Mouse (Mus musculus): ENCODE data around the gene Tacr1.
A peak's percentile ranks its signal among the peaks of the same experiment; 100 is the strongest.
"Not testable (repeated sequence)": the region's sequence is repeated elsewhere in the genome, so short reads cannot be mapped to it uniquely, and the experiment has no call there.

Tacr1 gene

DNA sequence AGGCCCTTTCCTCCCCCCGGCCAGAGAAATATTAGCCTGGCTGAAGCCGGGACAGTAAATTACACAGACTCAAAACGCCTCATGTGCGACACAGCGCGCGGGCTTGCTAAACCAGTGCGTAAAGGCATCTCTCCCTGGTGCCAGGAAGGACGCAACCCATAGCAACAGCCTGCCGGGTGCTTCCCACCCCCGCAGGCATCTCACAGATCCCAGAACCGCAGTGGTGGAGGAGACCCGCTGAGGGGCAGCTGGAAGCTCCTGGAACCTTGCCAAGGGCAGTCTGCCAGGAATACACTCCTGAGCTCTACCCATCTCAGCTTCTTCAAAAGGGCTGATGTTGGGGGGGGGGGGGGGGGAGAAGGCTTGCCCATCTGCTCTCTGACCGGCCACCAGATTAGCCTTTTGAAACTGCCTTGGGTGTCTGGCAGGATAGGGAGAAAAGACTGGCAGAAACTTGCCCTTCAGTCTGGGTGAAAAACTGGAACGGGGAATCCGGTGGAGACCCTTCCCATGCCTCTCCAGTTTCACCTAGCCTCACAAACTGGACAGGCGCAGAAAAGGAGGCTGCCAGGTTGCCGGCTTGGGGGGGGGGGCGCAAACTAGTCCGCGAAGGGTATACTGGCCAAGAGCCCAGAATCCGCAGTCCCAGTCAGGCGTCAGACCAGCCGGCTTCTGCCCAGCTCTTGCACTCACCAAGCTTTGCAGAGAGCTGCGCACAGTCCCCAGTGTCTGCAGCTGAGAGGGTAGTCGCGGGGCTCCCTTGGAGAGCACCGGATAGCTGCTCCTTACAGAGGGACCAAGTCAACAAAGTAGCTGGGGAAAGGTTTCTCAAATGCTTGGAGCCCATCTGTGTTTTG is at the start of gene Tacr1:
Tacr1 (plus strand) TSS at position 740 of the 857 bp plus-strand sequence.
- peak; percentile 72 for DNase-seq (ENCODE audit: low read depth, low spot score)

GRCm38 (mm10) chr6:82376144-82376543 is 26.0 kb upstream of the Tacr1 start:
- DNase-seq (ENCODE audit: low read depth, low spot score), result no peak

DNA sequence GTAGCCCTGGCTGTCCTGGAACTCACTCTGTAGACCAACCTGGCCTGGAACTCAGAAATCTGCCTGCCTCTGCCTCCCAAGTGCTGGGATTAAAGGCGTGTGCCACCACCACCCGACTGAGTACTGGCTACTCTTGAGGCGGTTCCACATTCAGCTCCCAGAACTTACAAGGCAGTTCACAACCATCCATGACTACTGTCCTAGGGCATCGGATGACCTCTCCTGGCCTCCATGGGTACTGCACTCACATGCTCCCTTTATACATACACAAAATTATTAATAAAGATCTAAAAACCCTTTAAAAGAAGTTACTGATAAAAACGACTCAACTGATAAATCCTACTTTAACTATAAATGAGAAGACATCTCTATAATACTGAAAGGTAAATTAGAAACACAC is 18.6 kb upstream of the Tacr1 start:
- no peak for DNase-seq (ENCODE audit: low read depth, low spot score)

DNA sequence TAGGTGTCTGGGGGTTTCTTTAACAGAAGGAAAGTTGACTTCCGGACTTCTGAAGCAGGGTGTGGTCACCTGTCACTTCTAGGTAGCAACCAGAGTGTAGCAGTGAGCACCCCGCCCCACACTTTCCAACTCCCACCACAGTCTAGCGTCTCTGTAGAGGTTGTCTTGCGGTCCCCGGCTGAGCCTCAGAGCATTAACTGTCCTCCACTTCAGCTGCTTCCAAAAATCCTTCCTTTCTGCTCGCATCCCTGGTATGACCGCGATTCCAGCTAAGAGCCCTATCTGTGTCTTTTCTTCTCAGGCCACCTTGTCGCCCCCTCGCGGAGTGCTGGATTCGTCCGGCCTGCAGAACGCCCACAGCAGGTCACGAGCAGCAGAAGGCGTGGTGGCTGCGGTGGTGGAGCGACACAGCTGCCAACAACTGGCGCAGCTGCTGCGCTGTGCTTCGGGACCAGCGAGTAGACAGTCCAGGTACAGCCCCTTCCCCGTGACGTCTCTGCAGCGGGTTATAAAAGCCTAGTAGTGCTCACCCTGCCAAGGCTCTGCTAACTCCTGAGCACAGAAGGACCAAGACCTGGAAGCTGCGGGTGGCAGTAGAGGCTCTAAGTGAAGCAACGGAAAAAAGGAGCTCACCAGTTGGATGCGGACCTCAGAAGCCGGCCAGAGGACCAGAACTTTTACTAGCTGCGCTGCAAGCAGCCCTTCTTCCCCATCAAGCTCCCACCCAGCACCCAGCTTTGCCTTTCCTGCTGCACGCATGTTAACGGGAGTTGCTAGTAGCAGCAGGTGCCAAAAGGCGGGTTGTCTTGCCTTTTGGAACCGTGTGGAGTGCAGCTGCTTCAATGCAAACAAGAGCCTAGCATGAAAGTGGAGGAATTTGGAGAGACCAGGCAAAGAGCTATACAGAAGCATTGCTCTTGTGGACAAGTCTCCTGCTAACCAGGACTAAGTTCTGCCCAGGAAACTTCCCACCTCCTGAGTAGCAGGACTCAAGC is 664 bp downstream of the Tacr1 start:
- peak; percentile 68 for DNase-seq (ENCODE audit: low read depth, low spot score)

DNA sequence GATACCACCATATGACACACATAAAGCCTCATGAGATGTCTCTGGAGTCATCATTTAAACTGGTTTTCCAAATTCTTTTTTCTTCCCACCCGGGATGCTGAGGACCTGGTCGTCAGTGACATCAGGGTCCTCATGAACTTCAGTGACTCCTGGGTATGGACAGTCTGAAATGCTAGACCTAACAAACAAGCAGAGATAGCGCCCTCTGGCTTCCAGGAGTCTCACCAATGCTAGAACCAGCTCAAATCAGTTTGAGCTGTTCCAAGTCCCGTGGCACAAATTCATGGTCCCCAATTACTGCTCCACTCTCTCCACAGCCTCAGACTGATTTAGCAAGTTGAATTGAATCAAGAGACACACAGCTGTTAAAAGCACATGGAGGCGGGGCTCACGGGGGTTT is 16.2 kb downstream of the Tacr1 start:
- DNase-seq (ENCODE audit: low read depth, low spot score), result peak; percentile 25

DNA sequence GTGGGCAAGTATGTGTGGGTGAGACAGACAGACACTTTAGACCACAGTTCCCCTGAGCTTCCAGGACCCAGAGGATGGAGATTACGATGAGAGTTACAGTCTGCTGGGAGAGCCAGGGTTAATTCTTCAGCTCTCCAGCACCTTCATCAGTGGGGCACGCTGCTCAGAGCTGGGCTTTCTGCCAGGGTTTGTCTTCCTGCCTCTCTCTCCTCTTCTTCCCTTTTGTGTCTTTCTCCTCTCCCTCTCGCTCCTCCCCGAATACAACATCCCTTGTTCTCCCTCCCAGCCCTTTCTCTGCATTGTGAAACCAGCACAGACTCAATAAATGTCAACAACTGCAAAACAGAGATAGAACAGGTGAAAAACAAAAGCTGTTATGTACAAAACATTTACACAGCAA is 18.1 kb downstream of the Tacr1 start:
- DNase-seq (ENCODE audit: low read depth, low spot score), result peak; percentile 40

- DNase-seq (ENCODE audit: low read depth, low spot score), result no peak
Measured at GRCm38 (mm10) chr6:82428890-82429289, 26.8 kb downstream of the Tacr1 start.

- peak; percentile 9 for DNase-seq (ENCODE audit: low read depth, low spot score)
Measured at GRCm38 (mm10) chr6:82429766-82430165, 27.6 kb downstream of the Tacr1 start.

- peak; percentile 79 for DNase-seq (ENCODE audit: low read depth, low spot score)
Measured at GRCm38 (mm10) chr6:82437174-82437573, 35.0 kb downstream of the Tacr1 start.

GRCm38 (mm10) chr6:82452206-82453095 is 50.3 kb downstream of the Tacr1 start:
- DNase-seq (ENCODE audit: low read depth, low spot score), result not testable (repeated sequence)

DNA sequence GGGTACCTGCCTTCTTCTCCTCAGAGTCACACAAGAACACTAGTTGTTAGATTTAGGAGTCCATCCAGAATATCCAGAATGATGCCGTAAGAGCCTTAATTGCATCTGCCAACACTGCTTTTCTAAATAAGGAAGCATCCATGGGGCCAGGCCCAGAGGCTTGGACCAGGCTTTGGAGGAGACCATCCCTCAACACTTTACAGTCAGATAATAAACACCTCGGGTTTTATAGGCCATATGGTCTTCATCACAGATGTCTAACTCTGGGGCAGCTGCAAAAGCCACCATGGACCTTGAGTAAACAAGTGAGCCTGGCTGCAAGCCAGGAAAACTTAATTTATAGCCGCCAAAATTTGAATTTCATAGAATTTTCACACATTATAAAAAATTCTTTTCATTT is 53.1 kb downstream of the Tacr1 start:
- DNase-seq (ENCODE audit: low read depth, low spot score), result no peak

DNA sequence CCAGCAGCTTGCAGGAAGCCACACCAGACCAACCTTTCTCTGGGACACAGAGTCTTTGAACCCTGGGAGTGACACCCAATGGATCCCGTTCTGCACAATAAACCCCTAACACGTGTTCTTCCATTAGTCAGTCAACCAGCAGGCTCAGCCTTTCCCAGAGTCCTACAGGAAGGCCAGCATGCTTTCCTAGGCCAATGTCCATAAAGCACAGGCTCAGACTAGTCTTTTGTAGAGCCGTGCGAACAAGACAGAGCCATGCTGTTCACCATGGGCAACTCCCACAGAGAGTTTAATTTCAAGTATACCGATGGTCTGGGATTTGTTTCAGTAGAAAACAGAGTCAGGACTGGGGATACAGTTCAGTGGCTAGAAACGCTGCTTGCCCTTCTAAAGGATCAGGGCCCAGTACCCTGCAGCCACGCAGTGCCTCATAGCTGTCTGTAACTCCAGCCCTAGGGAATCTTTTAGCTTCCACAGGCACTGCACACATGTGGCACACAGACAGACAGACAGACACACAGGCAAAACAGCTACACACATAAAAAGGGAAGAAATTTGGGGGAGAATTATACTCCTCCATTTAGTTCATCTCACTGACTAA is 55.1 kb downstream of the Tacr1 start:
- DNase-seq (ENCODE audit: low read depth, low spot score), result no peak

GRCm38 (mm10) chr6:82458762-82459389 is 56.7 kb downstream of the Tacr1 start:
- DNase-seq (ENCODE audit: low read depth, low spot score), result peak; percentile 20

DNA sequence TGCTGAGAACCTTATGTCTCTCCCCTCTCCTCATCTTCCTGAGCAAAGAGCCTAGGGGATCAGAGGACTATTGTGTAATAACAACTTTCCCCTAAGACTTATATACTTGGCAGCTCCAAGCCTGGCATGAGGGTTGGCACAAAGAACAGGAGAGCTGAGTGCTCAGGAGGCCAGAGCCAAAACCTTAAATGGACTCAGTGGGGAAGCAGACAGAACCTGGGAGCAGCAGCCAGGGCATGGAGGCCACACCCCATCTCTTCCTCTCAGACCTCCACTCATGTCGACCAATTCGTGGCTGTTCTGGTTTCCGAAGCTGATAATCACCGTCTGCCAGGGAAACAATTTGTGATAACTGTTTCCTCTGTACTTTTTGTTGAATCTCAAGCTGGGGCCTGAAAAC is 61.0 kb downstream of the Tacr1 start:
- DNase-seq (ENCODE audit: low read depth, low spot score), result no peak

GRCm38 (mm10) chr6:82474477-82474876 is 72.3 kb downstream of the Tacr1 start:
- DNase-seq (ENCODE audit: low read depth, low spot score), result no peak

- peak; percentile 54 for DNase-seq (ENCODE audit: low read depth, low spot score)
Measured at GRCm38 (mm10) chr6:82483842-82484241, 81.7 kb downstream of the Tacr1 start.

DNA sequence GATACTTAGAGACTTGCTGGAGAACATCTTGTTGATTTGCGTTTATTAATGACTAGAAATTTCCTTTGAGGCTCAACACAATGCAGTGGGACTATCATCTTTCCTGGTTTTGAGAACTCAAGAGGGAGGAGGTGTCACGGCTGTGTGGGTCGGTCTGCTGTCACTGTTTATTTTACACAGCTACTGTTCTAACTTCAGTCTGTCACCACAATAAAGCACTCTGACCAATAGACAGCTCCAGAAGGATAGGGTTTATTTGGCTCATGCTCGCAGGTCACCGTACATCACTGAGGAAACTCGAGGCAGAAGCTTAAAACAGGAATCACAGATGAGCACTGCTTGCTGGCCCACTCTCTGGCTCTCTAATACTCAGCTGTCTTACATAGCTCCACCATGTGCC is 92.3 kb downstream of the Tacr1 start:
- peak; percentile 40 for DNase-seq (ENCODE audit: low read depth, low spot score)

GRCm38 (mm10) chr6:82510843-82511416 is 108.8 kb downstream of the Tacr1 start:
- DNase-seq (ENCODE audit: low read depth, low spot score), result peak; percentile 6

GRCm38 (mm10) chr6:82519626-82520025 is 117.5 kb downstream of the Tacr1 start:
- peak; percentile 34 for DNase-seq (ENCODE audit: low read depth, low spot score)

DNA sequence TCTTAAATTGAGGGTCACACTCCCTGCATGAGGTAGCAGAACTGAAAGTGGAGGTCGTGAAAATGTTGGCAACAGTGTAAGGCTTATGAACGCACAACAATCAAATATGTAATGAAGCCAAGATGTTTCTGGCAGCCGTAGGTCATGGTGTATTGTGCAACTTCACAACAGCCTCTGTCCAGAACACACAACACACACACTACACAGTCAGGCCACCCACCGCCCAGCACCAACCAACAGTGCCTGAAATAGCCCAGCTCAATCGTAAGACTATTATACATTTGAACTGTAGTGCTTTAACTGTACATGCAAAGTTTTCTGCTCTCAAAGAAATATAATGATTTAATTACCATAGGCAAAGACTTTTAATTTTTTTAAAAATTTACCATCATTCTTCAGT is 120.4 kb downstream of the Tacr1 start:
- no peak for DNase-seq (ENCODE audit: low read depth, low spot score)
